Mouse (Mus musculus): Measurements from ENCODE around the gene Cyth4.

Gene Cyth4

DNA sequence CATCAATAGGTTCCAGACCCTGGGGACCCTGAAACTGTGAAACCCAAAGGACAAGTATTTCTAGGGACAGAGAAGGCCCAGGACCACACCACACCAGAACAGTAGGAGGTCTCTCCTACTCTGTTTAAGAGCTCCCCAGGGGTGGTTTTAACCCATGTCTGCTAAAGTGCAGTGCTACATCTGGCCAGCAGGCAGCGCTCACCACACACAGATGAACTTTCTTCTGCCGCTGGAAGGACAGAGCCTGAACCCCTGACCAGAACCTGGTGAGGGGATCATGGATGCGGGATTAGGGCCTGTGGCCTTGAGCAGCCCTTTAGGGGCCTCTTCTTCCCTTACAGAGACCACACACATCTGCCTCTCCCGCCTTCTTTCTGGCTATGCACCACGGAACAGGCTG lies 26.6 kb downstream of the Cyth4 start:
- peak; percentile 82 for DNase-seq

DNA sequence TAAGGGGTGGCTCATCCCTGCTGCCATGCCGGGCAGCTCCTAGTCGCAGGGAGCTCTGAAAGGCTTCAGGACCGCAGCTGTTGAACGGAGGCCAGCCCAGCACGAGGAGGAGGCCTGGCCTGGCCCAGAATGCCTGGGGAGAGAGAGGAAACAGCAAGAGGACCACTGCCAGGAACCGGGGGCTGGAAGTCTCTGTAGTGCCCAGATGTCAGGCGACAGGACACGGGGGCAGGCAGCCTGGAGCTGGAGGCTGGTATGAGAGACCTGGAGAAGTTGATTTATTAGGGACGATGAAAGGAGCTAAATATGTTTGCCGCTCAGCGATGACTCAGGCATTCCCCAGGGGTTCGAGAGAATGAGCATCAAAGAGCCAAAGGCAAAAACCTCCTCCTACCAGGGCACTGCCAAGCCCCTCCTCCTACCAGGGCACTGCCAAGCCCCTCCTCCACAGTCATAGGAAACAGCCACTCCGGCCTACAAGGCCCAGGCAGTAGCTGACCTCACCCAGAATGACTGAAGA lies 27.6 kb downstream of the Cyth4 start:
- DNase-seq: peak; percentile 91

DNA sequence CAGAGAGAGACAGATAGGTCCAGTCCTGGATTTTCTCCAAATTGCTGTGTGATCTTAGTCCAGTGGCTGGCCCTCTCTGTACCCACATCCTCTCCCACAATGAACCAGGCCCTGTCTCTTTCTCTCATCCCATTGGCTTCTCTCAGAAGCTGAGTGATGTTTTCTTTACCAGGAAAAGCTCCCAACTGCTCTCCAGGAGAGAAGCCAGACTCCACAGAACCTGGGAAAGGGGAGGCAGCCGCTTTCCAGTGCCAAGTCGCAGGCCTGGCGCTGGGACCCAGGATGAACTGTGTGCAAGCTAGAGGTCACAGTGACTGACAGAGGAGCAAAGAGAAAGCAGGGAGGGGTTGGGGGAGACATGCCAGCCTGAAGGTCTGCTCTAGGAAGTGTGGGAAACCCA lies 28.1 kb downstream of the Cyth4 start:
- DNase-seq: no peak

DNA sequence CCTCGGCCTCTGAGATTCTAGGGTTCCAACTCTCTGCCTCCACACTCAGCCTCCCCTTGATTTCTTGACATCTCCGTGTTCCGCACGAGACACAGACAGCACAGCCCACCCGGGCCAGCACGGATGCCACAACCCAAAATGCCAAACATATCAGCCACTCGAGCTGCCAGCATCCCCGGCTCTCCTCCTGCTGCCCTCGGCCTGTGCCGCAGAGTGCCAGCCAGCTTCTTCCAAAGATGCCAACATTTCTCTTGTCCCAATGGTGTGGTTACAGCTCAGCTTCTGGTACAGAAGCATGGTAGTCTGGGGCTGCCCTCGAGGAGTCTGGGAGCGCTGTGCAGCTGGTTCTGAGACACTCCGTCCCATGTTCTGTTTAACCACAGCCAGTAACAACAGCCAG lies 29.4 kb downstream of the Cyth4 start:
- DNase-seq: no peak

DNA sequence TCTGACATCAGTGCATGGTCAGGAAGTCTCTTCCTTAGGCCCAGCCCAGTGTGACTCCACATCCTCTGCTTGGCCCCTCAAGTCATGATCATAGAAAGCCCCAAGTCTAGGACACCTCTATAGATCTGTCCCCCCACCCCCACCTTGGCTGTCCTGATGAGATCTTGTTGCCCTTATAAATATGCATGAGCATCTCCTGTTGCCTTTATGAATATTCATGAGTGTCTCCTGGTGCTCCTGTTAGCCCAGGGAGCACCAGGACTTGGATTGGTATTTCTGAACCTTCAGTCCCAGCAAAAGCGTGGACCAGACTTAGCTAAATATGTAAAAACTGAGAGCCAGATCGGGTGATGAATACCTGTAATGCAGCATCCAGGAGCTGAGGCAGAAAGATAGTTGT lies 35.5 kb downstream of the Cyth4 start:
- no peak for DNase-seq

DNA sequence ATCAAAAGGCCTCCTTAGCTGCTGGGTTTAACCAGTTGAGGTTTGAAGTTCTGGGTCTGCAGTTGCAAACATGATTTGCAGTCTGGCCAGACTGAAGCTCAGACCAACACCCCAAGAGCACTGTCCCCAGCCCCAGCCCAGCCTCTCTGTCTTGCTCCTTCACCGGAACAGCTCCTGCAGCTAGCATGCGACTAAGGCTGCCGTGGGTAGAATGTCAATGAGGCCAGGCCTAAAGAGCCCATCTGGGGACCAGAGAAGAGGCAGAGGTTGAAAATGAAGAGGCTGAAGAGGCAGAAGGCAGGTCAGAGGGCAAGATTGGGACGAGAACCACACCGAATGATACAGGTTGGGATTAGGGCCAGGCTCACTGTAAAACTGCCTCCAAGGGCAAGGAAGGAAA lies 36.6 kb downstream of the Cyth4 start:
- DNase-seq: no peak

DNA sequence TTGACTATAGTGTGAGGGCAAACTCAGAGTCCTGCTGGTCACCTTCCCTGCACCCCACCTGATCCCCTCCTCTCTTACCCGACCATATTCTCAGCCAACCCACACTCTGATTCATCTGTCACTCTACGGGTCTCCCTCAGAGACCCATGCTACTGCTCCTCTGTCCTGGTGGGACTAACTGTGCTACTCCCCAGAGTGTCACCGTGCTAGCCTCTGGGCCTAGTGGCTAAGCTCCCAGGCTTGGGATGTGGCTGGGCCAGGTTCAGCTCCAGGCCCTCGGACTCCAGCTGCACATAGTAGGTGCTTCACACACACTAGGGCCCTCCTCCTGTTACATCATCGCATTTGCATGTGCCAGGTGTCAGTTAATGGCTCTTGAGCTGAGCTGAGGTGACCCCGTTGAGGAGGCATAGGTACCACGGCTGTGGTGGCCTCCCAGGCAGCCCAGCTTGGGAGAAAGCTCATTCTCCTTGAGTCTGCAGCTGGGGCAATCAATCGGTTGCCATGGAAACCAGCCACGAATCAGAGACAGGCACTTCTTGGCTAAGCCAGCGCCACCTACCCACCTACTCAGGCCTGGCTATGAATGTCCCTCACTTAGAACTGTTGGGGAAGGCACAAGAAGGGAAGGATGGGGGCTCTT lies 37.4 kb downstream of the Cyth4 start:
- no peak for DNase-seq

DNA sequence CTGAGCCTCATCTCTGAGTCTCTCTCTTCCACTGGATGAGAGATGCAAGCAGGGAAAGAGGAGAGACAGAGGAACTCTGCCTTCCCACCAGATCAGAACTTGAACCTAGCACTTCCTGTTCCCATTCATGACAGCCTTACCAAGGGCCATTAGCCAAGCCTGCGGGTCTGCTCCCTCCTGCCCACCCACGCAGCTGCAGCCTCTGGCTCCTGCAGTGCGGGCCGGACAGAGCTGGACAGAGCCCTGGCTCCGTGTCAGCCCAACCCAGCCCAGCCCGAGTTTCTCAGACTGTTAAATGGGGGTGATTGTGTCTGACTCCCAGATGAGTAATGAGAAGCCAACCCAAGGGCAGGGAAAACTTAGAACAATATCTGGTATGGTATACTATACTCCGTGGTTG lies 38.4 kb downstream of the Cyth4 start:
- peak; percentile 29 for DNase-seq

DNA sequence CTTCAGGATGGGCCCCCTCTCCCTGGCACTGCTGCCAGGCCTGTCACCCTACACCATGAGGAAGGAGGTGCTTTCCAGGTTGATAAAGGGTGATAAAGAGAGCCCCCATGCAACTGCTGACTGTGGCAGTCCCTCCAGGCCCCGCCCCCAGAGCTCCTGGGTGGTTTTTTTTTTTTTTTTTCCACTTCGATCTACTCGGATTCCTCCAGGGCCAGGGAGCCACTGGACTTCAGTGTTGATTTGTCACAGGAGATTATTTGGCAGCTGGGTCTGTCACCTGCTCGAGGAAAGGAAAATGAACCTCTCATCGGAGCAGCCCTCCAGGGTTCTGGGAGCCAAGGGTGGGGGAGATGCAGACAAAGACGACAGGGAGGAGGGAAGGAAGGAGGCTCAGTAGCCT lies 46.8 kb downstream of the Cyth4 start:
- no peak for DNase-seq

DNA sequence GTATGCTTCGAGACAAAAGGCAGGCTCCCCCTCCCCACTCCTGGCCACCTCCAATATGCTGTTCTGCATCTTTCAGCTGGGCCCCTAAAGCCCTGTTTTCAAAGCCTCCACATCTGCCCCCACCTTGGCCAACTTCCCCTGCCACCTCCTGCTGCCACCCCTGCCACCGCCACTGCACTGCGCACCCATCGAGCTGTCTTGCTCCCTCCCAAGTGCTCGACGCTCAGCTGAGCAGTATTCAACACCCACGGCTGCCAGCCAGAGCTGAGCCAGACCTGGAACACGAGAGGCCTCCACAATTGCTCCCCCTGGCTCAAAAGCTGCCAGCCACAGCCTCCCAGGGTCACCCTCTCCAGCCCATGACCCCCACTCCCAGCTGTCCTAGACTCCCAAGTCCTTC lies 47.8 kb downstream of the Cyth4 start:
- no peak for DNase-seq

DNA sequence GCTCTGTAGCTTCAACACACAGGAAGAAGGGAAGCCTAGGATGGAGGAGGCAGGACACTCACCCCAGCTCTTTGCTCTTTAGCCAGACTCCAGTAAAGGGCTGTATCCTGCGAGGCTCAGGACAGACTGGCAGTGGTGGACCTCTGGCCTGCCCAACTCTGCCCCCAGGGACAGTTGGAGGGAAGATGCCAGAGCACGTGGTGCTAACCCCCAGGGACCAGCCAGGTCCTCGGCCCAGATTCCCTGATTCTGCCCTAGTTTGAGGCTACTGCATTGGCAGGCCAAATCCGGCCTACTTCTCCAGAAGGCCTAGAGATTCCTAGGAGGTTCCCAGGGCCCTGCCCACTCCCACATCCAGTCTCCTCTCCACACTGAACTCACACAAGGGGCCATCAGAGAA lies 50.9 kb downstream of the Cyth4 start:
- DNase-seq: no peak

DNA sequence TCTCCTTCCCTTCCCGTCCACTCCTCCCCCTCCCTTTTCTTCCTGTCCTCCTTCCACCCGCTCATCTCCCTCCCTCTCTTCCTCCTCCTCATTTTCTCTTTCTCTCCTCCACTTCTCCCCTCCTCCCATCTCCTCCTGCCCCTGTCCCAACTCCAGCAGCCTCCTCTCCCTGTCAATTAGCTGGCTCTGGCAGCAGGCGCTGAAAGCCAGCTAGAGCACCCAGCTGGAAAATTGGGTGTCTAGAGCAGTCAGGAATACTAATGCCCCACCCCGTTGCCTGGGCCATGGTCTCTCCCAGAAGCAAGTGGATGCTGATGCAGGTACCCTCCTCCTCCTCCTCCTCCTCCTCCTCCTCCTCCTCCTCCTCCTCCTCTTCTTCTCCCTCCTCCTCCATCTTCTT lies 54.3 kb downstream of the Cyth4 start:
- no peak for DNase-seq

DNA sequence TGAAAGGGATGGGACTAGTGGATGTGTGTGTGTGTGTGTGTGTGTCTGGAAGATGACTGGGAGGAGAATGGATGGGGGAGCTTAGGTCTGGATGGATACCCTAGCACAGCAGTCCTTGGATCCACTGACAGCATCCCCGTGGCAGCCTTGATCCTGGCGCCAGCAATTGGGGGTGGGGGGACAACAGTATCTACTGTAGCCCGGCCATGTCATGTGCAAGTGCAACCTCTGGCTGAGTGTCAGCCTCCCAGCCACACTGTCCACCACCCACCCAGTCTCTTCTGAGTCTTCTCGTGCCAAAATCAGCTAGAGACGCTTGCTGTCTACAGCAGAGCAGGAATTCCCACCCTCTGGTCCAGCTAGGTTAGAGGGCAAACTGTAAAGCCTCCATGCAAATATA lies 67.4 kb downstream of the Cyth4 start:
- DNase-seq: no peak

DNA sequence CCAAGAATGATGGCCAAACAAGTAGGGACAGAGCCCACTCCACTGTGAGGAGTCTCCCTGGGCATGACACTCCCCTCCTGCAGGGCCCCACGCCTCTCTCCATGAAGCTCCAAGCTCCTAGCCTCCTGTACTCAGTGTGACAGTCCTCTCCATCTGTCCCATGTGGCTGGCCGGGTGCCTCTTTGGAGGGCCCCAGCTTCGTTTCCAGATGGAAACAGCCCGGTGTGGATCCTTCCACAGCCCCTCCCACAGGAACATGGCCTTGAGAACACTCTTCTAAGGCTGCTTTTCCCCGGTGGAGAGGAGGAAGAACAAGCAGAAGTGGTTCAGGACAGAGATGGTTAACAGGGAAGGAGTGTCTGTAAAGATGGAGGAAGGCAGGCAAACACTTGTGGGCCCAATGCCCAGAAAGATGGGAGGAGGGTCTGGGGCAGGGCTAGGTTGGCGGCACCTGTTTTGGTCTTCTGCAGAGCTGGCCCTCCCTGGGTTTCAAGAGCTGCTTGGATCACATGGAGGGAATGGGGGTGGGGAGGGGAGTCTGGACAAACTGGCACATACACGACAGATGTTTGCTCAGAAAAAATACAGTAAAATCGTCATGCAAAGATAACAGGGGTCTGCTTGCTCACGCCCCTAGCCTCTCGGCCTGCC lies 72.5 kb downstream of the Cyth4 start:
- peak; percentile 21 for DNase-seq

DNA sequence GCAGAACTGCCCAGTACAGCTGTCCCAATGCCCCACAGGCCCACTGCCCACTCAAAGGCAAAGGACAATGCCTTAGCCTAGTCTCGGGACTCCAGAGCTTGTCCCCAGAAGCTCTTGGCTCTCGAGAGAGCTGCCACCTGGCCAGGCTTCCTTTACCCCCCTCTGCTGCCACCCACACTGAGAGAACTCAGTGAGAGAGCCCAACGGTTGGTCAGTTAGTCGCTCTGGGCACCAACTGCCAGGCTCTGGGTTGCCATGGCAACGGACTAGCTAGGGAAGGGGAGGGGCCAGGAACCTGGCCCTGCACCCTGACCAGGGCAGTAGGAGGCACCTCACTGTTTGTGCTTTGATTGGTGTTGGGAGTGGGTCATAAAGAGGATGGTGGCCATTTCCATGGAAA lies 73.5 kb downstream of the Cyth4 start:
- peak; percentile 35 for DNase-seq
